Mouse (Mus musculus) E14TG2a.4 (cell line): ENCODE results near the gene Rasd2.

Experiments
- CTCF ChIP-seq: conservative IDR thresholded peaks from 2 replicates; pipeline ENCODE4 v1.5.1; 2014; ENCODE audit warnings: low read length
- NANOG ChIP-seq: IDR thresholded peaks from 2 replicates; pipeline ENCODE4 v1.6.1; 2014; ENCODE audit warnings: borderline replicate concordance, low read length, mixed read lengths
- POU5F1 ChIP-seq: IDR thresholded peaks from 2 replicates; pipeline ENCODE4 v1.6.1; 2014; ENCODE audit warnings: low read length, borderline replicate concordance

GRCm38 (mm10) chr8:75202041-75202656, 11.6 kb upstream of the Rasd2 start:
- TF ChIP-seq CTCF, result no peak
- TF ChIP-seq NANOG, result no peak
- TF ChIP-seq POU5F1, result no peak
